Mouse (Mus musculus) inflammation-experienced regulatory T-cells, adult 6 months (primary cell): Measurements from ENCODE around the gene Fhl4. TPM values are rescaled to one million over a fixed set of nuclear protein-coding genes. Genes with fewer than 3 reads are reported as not detected.

Experiments used
- ATAC-seq: one replicate; pipeline ENCODE4 v1.8.0; 2017
- polyA plus RNA-seq, 3 experiments: library from polyadenylated mRNA; unstranded; fragments of 100-300 nt; shearing (Covaris generic); gene quantifications; one replicate each; pipeline ENCODE4 v1.2.1; 2017

Fhl4 gene
- polyA plus RNA-seq, result under 1 TPM; 0.50 to 0.62 (median 0.59) TPM

- ATAC-seq, result peak; percentile 73
These were observed at the start of gene Fhl4, which contains the start of gene Tmem263 for GRCm38 (mm10) chr10:85102247-85103084. Gene Fhl4, minus strand, starts transcription at chr10:85102495. Gene Tmem263, plus strand, starts transcription at chr10:85102627.

- no peak for ATAC-seq
These were observed 46.9 kb upstream of the Fhl4 start for GRCm38 (mm10) chr10:85149226-85149625.

- no peak for ATAC-seq
These were observed 44.0 kb upstream of the Fhl4 start for GRCm38 (mm10) chr10:85146282-85146681.

- no peak for ATAC-seq
These were observed 39.2 kb upstream of the Fhl4 start for GRCm38 (mm10) chr10:85141465-85141864.

- no peak for ATAC-seq
These were observed 34.3 kb upstream of the Fhl4 start for GRCm38 (mm10) chr10:85136573-85136972.

GRCm38 (mm10) chr10:85128453-85128852, 26.2 kb upstream of the Fhl4 start:
- peak; percentile 19 for ATAC-seq

GRCm38 (mm10) chr10:85127395-85128287, 25.3 kb upstream of the Fhl4 start, which contains the start of gene Mterf2:
Gene Mterf2, minus strand, starts transcription at chr10:85128027.
- ATAC-seq, result peak; percentile 100

GRCm38 (mm10) chr10:85125184-85125583, 22.9 kb upstream of the Fhl4 start:
- ATAC-seq, result no peak

- ATAC-seq, result no peak
These were observed 12.1 kb upstream of the Fhl4 start for GRCm38 (mm10) chr10:85114409-85114808.

- no peak for ATAC-seq
These were observed 990 bp upstream of the Fhl4 start for GRCm38 (mm10) chr10:85103085-85103885.

- ATAC-seq, result peak; percentile 34
These were observed 454 bp downstream of the Fhl4 start for GRCm38 (mm10) chr10:85101841-85102240.

GRCm38 (mm10) chr10:85071605-85072152, 30.6 kb downstream of the Fhl4 start:
- no peak for ATAC-seq

- ATAC-seq, result no peak
These were observed 47.4 kb downstream of the Fhl4 start for GRCm38 (mm10) chr10:85054876-85055275.

- no peak for ATAC-seq
These were observed 49.8 kb downstream of the Fhl4 start for GRCm38 (mm10) chr10:85052451-85052850.

GRCm38 (mm10) chr10:85050668-85051208, 51.6 kb downstream of the Fhl4 start:
- no peak for ATAC-seq

GRCm38 (mm10) chr10:85048008-85048407, 54.3 kb downstream of the Fhl4 start:
- no peak for ATAC-seq

- peak; percentile 28 for ATAC-seq
These were observed 55.7 kb downstream of the Fhl4 start for GRCm38 (mm10) chr10:85046585-85046984.
